ENCODE assay signal across 11 mouse cellular contexts in genomic region chr6:6864441-6865440, GRCm38 (mm10). TPM values are rescaled to one million over a fixed set of nuclear protein-coding genes. Genes with fewer than 3 reads are reported as not detected.
DNase-seq lines count a peak whose midpoint lies in the region; ATAC-seq and TF ChIP-seq lines count a peak whose summit lies in the region.
"Had no signal": no experiment of that assay in that cellular context is flagged by ENCODE, and none has a peak within 500 bp of the region (broad histone marks: within the 10 kb centered on the region; RNA-seq: fewer than 3 reads in every experiment).

No protein-coding gene starts in this region.

- H3K4me2 ChIP-seq in hindbrain, embryonic 13.5 days, result no peak overlapping the region
- peak overlapping the region; percentile 76 for H3K4me2 ChIP-seq in embryonic facial prominence, embryonic 13.5 days
- peak overlapping the region; percentile 85 for H3K4me2 ChIP-seq in limb, embryonic 14.5 days (replicated peaks; ENCODE audit: low read depth, low read length, severe bottlenecking)
- no peak overlapping the region for H3K4me2 ChIP-seq in kidney, embryonic 16.5 days (replicated peaks; ENCODE audit: low read depth, low read length)

- H3K27ac ChIP-seq in hindbrain, embryonic 10.5 days, result 0 out of 2 replicates have a peak overlapping the region, but pooled peaks have one; percentile 35
- H3K27ac ChIP-seq in hindbrain, embryonic 13.5 days, result no peak overlapping the region
- H3K27ac ChIP-seq in bone marrow macrophage, adult 2 months (ENCODE audit: insufficient read depth, low read depth, low read length), result no peak overlapping the region
- H3K27ac ChIP-seq in embryonic facial prominence, embryonic 13.5 days, result peak overlapping the region; percentile 91
- H3K27ac ChIP-seq in limb, embryonic 14.5 days (replicated peaks; ENCODE audit: low read depth, low read length), result no peak overlapping the region
- no peak overlapping the region for H3K27ac ChIP-seq in kidney, embryonic 16.5 days (ENCODE audit: low read length)

- H3K36me3 ChIP-seq in hindbrain, embryonic 10.5 days, result no peaks in the 10 kb centered on the region
- no peaks in the 10 kb centered on the region for H3K36me3 ChIP-seq in hindbrain, embryonic 13.5 days
- no peaks in the 10 kb centered on the region for H3K36me3 ChIP-seq in embryonic facial prominence, embryonic 13.5 days
- no peaks in the 10 kb centered on the region for H3K36me3 ChIP-seq in limb, embryonic 14.5 days (ENCODE audit: control insufficient read depth, insufficient read depth, low read length)
- H3K36me3 ChIP-seq in kidney, embryonic 16.5 days (ENCODE audit: insufficient read depth, low read length), result no peaks in the 10 kb centered on the region

- H3K9ac ChIP-seq in hindbrain, embryonic 13.5 days, result no peak overlapping the region
- peak overlapping the region; percentile 85 for H3K9ac ChIP-seq in embryonic facial prominence, embryonic 13.5 days
- 0 out of 2 replicates have a peak overlapping the region, but pooled peaks have one; percentile 52 for H3K9ac ChIP-seq in limb, embryonic 14.5 days (ENCODE audit: low read depth, low read length, severe bottlenecking)
- H3K9ac ChIP-seq in kidney, embryonic 16.5 days (replicated peaks; ENCODE audit: low read length), result no peak overlapping the region

- WGBS in hindbrain, embryonic 10.5 days, result 1% methylated on average over 36 of the region's 36 CpGs
- 2% methylated on average over 36 of the region's 36 CpGs for WGBS in hindbrain, embryonic 13.5 days
- WGBS in embryonic facial prominence, embryonic 13.5 days, result 7% methylated on average over 36 of the region's 36 CpGs
- 8% methylated on average over 36 of the region's 36 CpGs for WGBS in limb, embryonic 14.5 days
- WGBS in kidney, embryonic 16.5 days, result 3% methylated on average over 36 of the region's 36 CpGs

- 0 out of 2 replicates have a peak, but pooled peaks cover 2% of the 10 kb centered on the region for H3K9me3 ChIP-seq in hindbrain, embryonic 10.5 days
- H3K9me3 ChIP-seq in hindbrain, embryonic 13.5 days, result no peaks in the 10 kb centered on the region
- H3K9me3 ChIP-seq in embryonic facial prominence, embryonic 13.5 days, result no peaks in the 10 kb centered on the region
- H3K9me3 ChIP-seq in limb, embryonic 14.5 days (ENCODE audit: control insufficient read depth, low read length), result no peaks in the 10 kb centered on the region
- no peaks in the 10 kb centered on the region for H3K9me3 ChIP-seq in kidney, embryonic 16.5 days (ENCODE audit: low read length)

- TF ChIP-seq CTCF in bone marrow macrophage, adult 2 months (IDR thresholded peaks at IDR 0.05; ENCODE audit: low read depth, low read length), result no peak

- peaks cover 100% of the 10 kb centered on the region for H3K27me3 ChIP-seq in hindbrain, embryonic 10.5 days (ENCODE audit: insufficient read depth, poor library complexity, severe bottlenecking)
- peaks cover 92% of the 10 kb centered on the region for H3K27me3 ChIP-seq in hindbrain, embryonic 13.5 days
- H3K27me3 ChIP-seq in embryonic facial prominence, embryonic 13.5 days, result peaks cover 92% of the 10 kb centered on the region
- peaks cover 91% of the 10 kb centered on the region for H3K27me3 ChIP-seq in limb, embryonic 14.5 days (ENCODE audit: control insufficient read depth, insufficient read depth, low read length)
- H3K27me3 ChIP-seq in kidney, embryonic 16.5 days (ENCODE audit: insufficient read depth, low read length), result peaks cover 83% of the 10 kb centered on the region

- peaks cover 27% of the 10 kb centered on the region for H3K4me1 ChIP-seq in hindbrain, embryonic 10.5 days (replicated peaks)
- peaks cover 17% of the 10 kb centered on the region for H3K4me1 ChIP-seq in hindbrain, embryonic 13.5 days (replicated peaks)
- H3K4me1 ChIP-seq in bone marrow macrophage, adult 2 months (ENCODE audit: control insufficient read depth, insufficient read depth, low read length), result peaks cover 2% of the 10 kb centered on the region; the same call in 1 of the 2 replicates
- peaks cover 42% of the 10 kb centered on the region for H3K4me1 ChIP-seq in embryonic facial prominence, embryonic 13.5 days
- H3K4me1 ChIP-seq in limb, embryonic 14.5 days (ENCODE audit: control insufficient read depth, insufficient read depth, low read length), result peaks cover 7% of the 10 kb centered on the region; the same call in 1 of the 2 replicates
- H3K4me1 ChIP-seq in kidney, embryonic 16.5 days (ENCODE audit: insufficient read depth, low read length), result peaks cover 26% of the 10 kb centered on the region

- DNase-seq in hindbrain, embryonic 10.5 days (ENCODE audit: low spot score), result peak; percentile 62
- DNase-seq in limb, embryonic 14.5 days (ENCODE audit: low spot score), result no peak
- DNase-seq in cerebellum, adult 9-10 months, result no peak
- no peak for DNase-seq in testis, postnatal 10 days (ENCODE audit: low spot score)

- ATAC-seq in hindbrain, embryonic 13.5 days (ENCODE audit: low FRiP score), result no peak
- ATAC-seq in embryonic facial prominence, embryonic 13.5 days (ENCODE audit: insufficient number of reproducible peaks, insufficient read depth, low FRiP score, low TSS enrichment, low read depth), result no peak
- no peak for ATAC-seq in limb, embryonic 14.5 days (ENCODE audit: low FRiP score, low read depth)
- no peak for ATAC-seq in kidney, embryonic 16.5 days (ENCODE audit: low FRiP score, low TSS enrichment)

- H3K4me3 ChIP-seq in hindbrain, embryonic 10.5 days, result peak overlapping the region; percentile 57
- H3K4me3 ChIP-seq in hindbrain, embryonic 13.5 days, result no peak overlapping the region
- H3K4me3 ChIP-seq in bone marrow macrophage, adult 2 months (ENCODE audit: insufficient read depth, low read length), result peak overlapping the region; percentile 51
- H3K4me3 ChIP-seq in embryonic facial prominence, embryonic 13.5 days, result peak overlapping the region; percentile 58
- peak overlapping the region; percentile 50 for H3K4me3 ChIP-seq in limb, embryonic 14.5 days (replicated peaks; ENCODE audit: low read length)
- H3K4me3 ChIP-seq in kidney, embryonic 16.5 days (ENCODE audit: low read length), result no peak overlapping the region

- no peak for TF ChIP-seq POLR2A in bone marrow macrophage, adult 2 months (IDR thresholded peaks at IDR 0.05; ENCODE audit: borderline replicate concordance, low read depth, low read length)
- TF ChIP-seq POLR2A in limb, embryonic 14.5 days (IDR thresholded peaks at IDR 0.05; ENCODE audit: borderline replicate concordance, extremely low read depth, insufficient read depth, insufficient read length), result no peak

RNA-seq across cellular contexts. Expression of gene Dlx6, which starts 1.6 kb away (rescaled TPM):
- 0.47 and 1.0 TPM in 2 replicates for polyA plus RNA-seq in hindbrain, embryonic 10.5 days (2016; fragmentation: Nextera tagmentation; extraction: Ambion mirVana)
- polyA plus RNA-seq in hindbrain, embryonic 13.5 days (2015; fragmentation: Nextera tagmentation; extraction: Ambion mirVana), result 0.18 TPM in 1 of 2 replicates, not detected in the other
- 1.2 TPM in 1 of 2 replicates, not detected in the other for polyA plus RNA-seq in bone marrow macrophage, adult 2 months (2012; ENCODE audit: insufficient read depth, insufficient read length, missing spikeins)
- 4.6 and 5.1 TPM in 2 replicates for polyA plus RNA-seq in embryonic facial prominence, embryonic 13.5 days (2015; fragmentation: Nextera tagmentation; extraction: Ambion mirVana)
- polyA plus RNA-seq in limb, embryonic 14.5 days (2012; rRNA removed), result 6.8 and 7.4 TPM in 2 replicates
- polyA plus RNA-seq in limb, embryonic 14.5 days (2014; fragmentation: Nextera tagmentation; extraction: Ambion mirVana), result 1.00 and 1.8 TPM in 2 replicates
- polyA plus RNA-seq in kidney, embryonic 16.5 days (2015; fragmentation: Nextera tagmentation; extraction: Ambion mirVana), result not detected in 2 replicates
- polyA plus RNA-seq: gonadal fat pad, adult 2 months; liver, embryonic 16.5 days; urinary bladder, adult 2 months had no signal

RNA-seq across cellular contexts. Expression of gene Dlx5, which starts 17.1 kb away (rescaled TPM):
- 3.4 and 14.5 TPM in 2 replicates for polyA plus RNA-seq in hindbrain, embryonic 10.5 days (2016; fragmentation: Nextera tagmentation; extraction: Ambion mirVana)
- polyA plus RNA-seq in hindbrain, embryonic 13.5 days (2015; fragmentation: Nextera tagmentation; extraction: Ambion mirVana), result 1.3 and 1.9 TPM in 2 replicates
- 0.42 TPM in 1 of 2 replicates, not detected in the other for polyA plus RNA-seq in bone marrow macrophage, adult 2 months (2012; ENCODE audit: insufficient read depth, insufficient read length, missing spikeins)
- 44.3 and 54.9 TPM in 2 replicates for polyA plus RNA-seq in embryonic facial prominence, embryonic 13.5 days (2015; fragmentation: Nextera tagmentation; extraction: Ambion mirVana)
- 18.8 and 20.8 TPM in 2 replicates for polyA plus RNA-seq in limb, embryonic 14.5 days (2012; rRNA removed)
- 35.1 and 35.7 TPM in 2 replicates for polyA plus RNA-seq in limb, embryonic 14.5 days (2014; fragmentation: Nextera tagmentation; extraction: Ambion mirVana)
- 0.22 and 0.47 TPM in 2 replicates for polyA plus RNA-seq in kidney, embryonic 16.5 days (2015; fragmentation: Nextera tagmentation; extraction: Ambion mirVana)
- polyA plus RNA-seq: urinary bladder, adult 2 months had no signal

Comparison
In these comparisons a context has a peak if more than half of its experiments do, and no peak if none do; other contexts are left out.
1. H3K27ac ChIP-seq: peak in hindbrain, embryonic 10.5 days (single experiment) and embryonic facial prominence, embryonic 13.5 days (single experiment); none in hindbrain, embryonic 13.5 days (single experiment), bone marrow macrophage, adult 2 months (single experiment), limb, embryonic 14.5 days (single experiment) and kidney, embryonic 16.5 days (single experiment).
2. H3K4me3 ChIP-seq: peak in hindbrain, embryonic 10.5 days (single experiment), bone marrow macrophage, adult 2 months (single experiment), embryonic facial prominence, embryonic 13.5 days (single experiment) and limb, embryonic 14.5 days (single experiment); none in hindbrain, embryonic 13.5 days (single experiment) and kidney, embryonic 16.5 days (single experiment).
3. H3K4me2 ChIP-seq: peak in embryonic facial prominence, embryonic 13.5 days (single experiment) and limb, embryonic 14.5 days (single experiment); none in hindbrain, embryonic 13.5 days (single experiment) and kidney, embryonic 16.5 days (single experiment).
4. H3K9ac ChIP-seq: peak in embryonic facial prominence, embryonic 13.5 days (single experiment) and limb, embryonic 14.5 days (single experiment); none in hindbrain, embryonic 13.5 days (single experiment) and kidney, embryonic 16.5 days (single experiment).